8 mouse cellular contexts compared by ENCODE assay signal in genomic region chr17:56831111-56831816, GRCm38 (mm10). TPM values are rescaled to one million over a fixed set of nuclear protein-coding genes. Genes with fewer than 3 reads are reported as not detected.
DNase-seq lines count a peak whose midpoint lies in the region; ATAC-seq and TF ChIP-seq lines count a peak whose summit lies in the region.

No protein-coding gene starts in this region.

- H3K27ac ChIP-seq in cortical plate, adult 2 months (ENCODE audit: insufficient read depth, low read length) = no peak overlapping the region

- H3K4me1 ChIP-seq in cortical plate, adult 2 months (ENCODE audit: control insufficient read depth, insufficient read depth, low read length) = peaks cover 3% of the 10 kb centered on the region; the same call in 1 of the 2 replicates

- TF ChIP-seq POLR2A in cortical plate, adult 2 months (IDR thresholded peaks at IDR 0.05; ENCODE audit: extremely low read depth, insufficient read depth, low read length) = peak; percentile 33; the same call in 1 of the 2 replicates

- ATAC-seq in activated CD4-positive, CD25-positive, alpha-beta regulatory T cell, adult 4 months = peak; percentile 100
- ATAC-seq in megakaryocyte progenitor cell, adult 5-6 weeks (replicated peaks; ENCODE audit: poor library complexity) = peak; percentile 84

- H3K4me3 ChIP-seq in cortical plate, adult 2 months (ENCODE audit: insufficient read depth, low read length) = peak overlapping the region; percentile 31

- DNase-seq in gastrocnemius, adult 8-10 months (ENCODE audit: low spot score in 2 of 2) = peak; percentile 98
- peak; percentile 99 for DNase-seq in induced T-regulatory cell, adult 2 months (ENCODE audit: low read depth)
- peak; percentile 95 to 99 for DNase-seq in left cerebral cortex, adult 9 months (ENCODE audit: low spot score in 2 of 2)
- DNase-seq in right cerebral cortex, postnatal 14 days = peak; percentile 99
- peak; percentile 98 for DNase-seq in urinary bladder, postnatal 36 days (ENCODE audit: low spot score in 2 of 2)

- TF ChIP-seq CTCF in cortical plate, adult 2 months (IDR thresholded peaks at IDR 0.05; ENCODE audit: extremely low read depth, insufficient read depth, low read length) = peak; percentile 19; the same call in 1 of the 2 replicates

RNA-seq across cellular contexts. Expression of gene Rfx2, which starts 0.5 kb away (rescaled TPM):
- 1 to 10 TPM; 1.4 to 1.9 TPM for polyA plus RNA-seq in activated CD4-positive, CD25-positive, alpha-beta regulatory T cell, adult 4 months (2017; shearing (Covaris generic))
- 2.6 and 3.2 TPM in 2 replicates for polyA plus RNA-seq in cortical plate, adult 2 months (2012; rRNA removed)
- 1 to 10 TPM; 1.8 to 3.6 (median 2.5) TPM for total RNA-seq in gastrocnemius, adult 8-10 months (2022)
- total RNA-seq in megakaryocyte progenitor cell, adult 5-6 weeks (2015) = 6.4 and 8.8 TPM in 2 replicates
- 4.8 and 5.0 TPM in 2 replicates for total RNA-seq in megakaryocyte progenitor cell, adult 5-6 weeks (2017)

RNA-seq across cellular contexts. Expression of gene Acsbg2, which starts 43.0 kb away (rescaled TPM):
- under 1 TPM in 1 of 2 experiments, not detected in 1; 0.21 TPM for polyA plus RNA-seq in activated CD4-positive, CD25-positive, alpha-beta regulatory T cell, adult 4 months (2017; shearing (Covaris generic))
- 0.09 TPM in 1 of 2 replicates, not detected in the other for polyA plus RNA-seq in cortical plate, adult 2 months (2012; rRNA removed)
- not detected for total RNA-seq in gastrocnemius, adult 8-10 months (2022)
- not detected in 2 replicates for total RNA-seq in megakaryocyte progenitor cell, adult 5-6 weeks (2015)
- total RNA-seq in megakaryocyte progenitor cell, adult 5-6 weeks (2017) = not detected in 2 replicates

RNA-seq across cellular contexts. Expression of gene 1700061G19Rik, which starts 44.0 kb away (rescaled TPM):
- polyA plus RNA-seq in activated CD4-positive, CD25-positive, alpha-beta regulatory T cell, adult 4 months (2017; shearing (Covaris generic)) = under 1 TPM; 0.28 to 0.37 TPM
- polyA plus RNA-seq in cortical plate, adult 2 months (2012; rRNA removed) = 0.06 and 0.09 TPM in 2 replicates
- total RNA-seq in gastrocnemius, adult 8-10 months (2022) = not detected
- 0.07 TPM in 1 of 2 replicates, not detected in the other for total RNA-seq in megakaryocyte progenitor cell, adult 5-6 weeks (2015)
- total RNA-seq in megakaryocyte progenitor cell, adult 5-6 weeks (2017) = not detected in 2 replicates
